Comparison of ENCODE assay signal across 29 mouse cellular contexts in the genomic region with DNA sequence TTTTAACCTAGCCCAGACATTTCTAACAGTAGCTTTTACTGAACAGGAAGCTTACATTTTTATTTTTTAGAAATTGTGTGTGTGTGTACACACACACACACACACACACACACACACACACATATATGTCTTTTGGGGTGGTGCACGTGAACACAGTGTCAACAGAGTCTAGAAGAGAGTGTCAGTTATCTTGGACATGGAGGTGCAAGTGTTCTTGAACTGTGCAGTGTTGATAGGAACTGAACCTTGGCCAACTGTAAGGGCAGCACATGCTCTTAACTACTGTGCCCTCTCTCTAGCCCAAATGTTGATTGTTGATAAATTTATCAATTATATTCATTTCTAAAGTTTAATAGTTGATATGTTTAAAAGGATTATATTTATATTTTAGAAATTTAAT.
"Had no signal": no experiment of that assay in that cellular context is flagged by ENCODE, and none has a peak within 500 bp of the region (broad histone marks: within the 10 kb centered on the region; RNA-seq: fewer than 3 reads in every experiment).

No protein-coding gene starts in this region.

- DNase-seq: cerebellum, adult 18-20 months; cerebellum, adult 2 months; cerebellum, adult 8-10 months; cerebellum, adult 9-10 months; cerebellum, adult 9-11 months; cerebellum, postnatal 10 days; cerebellum, postnatal 14 days; cerebellum, postnatal 25 days; cerebellum, postnatal 36 days; embryo, embryonic 11 days; forebrain, postnatal 0 days; gastrocnemius, adult 2 months; gastrocnemius, postnatal 10 days; gastrocnemius, postnatal 14 days; gastrocnemius, postnatal 25 days; gastrocnemius, postnatal 36 days; heart, adult 18-20 months; heart, adult 2 months had no signal

- H3K9ac ChIP-seq: embryonic facial prominence, embryonic 12.5 days; embryonic facial prominence, embryonic 13.5 days; embryonic facial prominence, embryonic 15.5 days; forebrain, embryonic 12.5 days; forebrain, embryonic 13.5 days; forebrain, embryonic 15.5 days; forebrain, postnatal 0 days had no signal

- H3K9me3 ChIP-seq: embryonic facial prominence, embryonic 10.5 days; embryonic facial prominence, embryonic 12.5 days; embryonic facial prominence, embryonic 13.5 days; embryonic facial prominence, embryonic 15.5 days; forebrain, embryonic 10.5 days; forebrain, embryonic 12.5 days; forebrain, embryonic 13.5 days; forebrain, embryonic 15.5 days had no signal

- H3K27me3 ChIP-seq: embryonic facial prominence, embryonic 12.5 days; embryonic facial prominence, embryonic 13.5 days; embryonic facial prominence, embryonic 15.5 days; forebrain, embryonic 12.5 days; forebrain, embryonic 13.5 days; forebrain, embryonic 15.5 days had no signal

- H3K27ac ChIP-seq: embryonic facial prominence, embryonic 10.5 days; embryonic facial prominence, embryonic 12.5 days; embryonic facial prominence, embryonic 13.5 days; embryonic facial prominence, embryonic 15.5 days; forebrain, embryonic 10.5 days; forebrain, embryonic 12.5 days; forebrain, embryonic 13.5 days; forebrain, embryonic 15.5 days; gastrocnemius, adult 2 months; heart, adult 2 months had no signal

- H3K4me3 ChIP-seq: embryonic facial prominence, embryonic 10.5 days; embryonic facial prominence, embryonic 12.5 days; embryonic facial prominence, embryonic 13.5 days; embryonic facial prominence, embryonic 15.5 days; erythroblast, embryonic 14.5 days; forebrain, embryonic 10.5 days; forebrain, embryonic 12.5 days; forebrain, embryonic 13.5 days; forebrain, embryonic 15.5 days; gastrocnemius, adult 2 months; heart, adult 2 months had no signal

- ATAC-seq: forebrain, embryonic 13.5 days; forebrain, embryonic 14.5 days; forebrain, embryonic 15.5 days; forebrain, embryonic 16.5 days; forebrain, postnatal 0 days had no signal

- H3K4me1 ChIP-seq: embryonic facial prominence, embryonic 10.5 days; embryonic facial prominence, embryonic 12.5 days; embryonic facial prominence, embryonic 13.5 days; embryonic facial prominence, embryonic 15.5 days; forebrain, embryonic 10.5 days; forebrain, embryonic 12.5 days; forebrain, embryonic 13.5 days; forebrain, embryonic 15.5 days had no signal

- H3K36me3 ChIP-seq: embryonic facial prominence, embryonic 10.5 days; embryonic facial prominence, embryonic 12.5 days; embryonic facial prominence, embryonic 13.5 days; embryonic facial prominence, embryonic 15.5 days; forebrain, embryonic 10.5 days; forebrain, embryonic 12.5 days; forebrain, embryonic 15.5 days had no signal

- H3K4me2 ChIP-seq: embryonic facial prominence, embryonic 12.5 days; embryonic facial prominence, embryonic 13.5 days; embryonic facial prominence, embryonic 15.5 days; forebrain, embryonic 12.5 days; forebrain, embryonic 13.5 days; forebrain, embryonic 15.5 days had no signal
